Mouse (Mus musculus) ES-Bruce4 (cell line): ENCODE measurements around the gene Lzts2.
A peak's percentile ranks its signal among the peaks of the same experiment; 100 is the strongest.

ENCODE experiments used
- CTCF ChIP-seq: IDR thresholded peaks from one replicate; pipeline ENCODE4 v1.8.1; 2011; ENCODE audit warnings: low read depth, low read length
- EP300 ChIP-seq: IDR thresholded peaks from 2 replicates; pipeline ENCODE4 v1.6.1; 2011; ENCODE audit warnings: low read depth, low read length; ENCODE audit not compliant: insufficient read depth
- POLR2A ChIP-seq: IDR thresholded peaks from one replicate; pipeline ENCODE4 v1.8.1; 2011; ENCODE audit warnings: low read length; ENCODE audit not compliant: insufficient read depth

DNA sequence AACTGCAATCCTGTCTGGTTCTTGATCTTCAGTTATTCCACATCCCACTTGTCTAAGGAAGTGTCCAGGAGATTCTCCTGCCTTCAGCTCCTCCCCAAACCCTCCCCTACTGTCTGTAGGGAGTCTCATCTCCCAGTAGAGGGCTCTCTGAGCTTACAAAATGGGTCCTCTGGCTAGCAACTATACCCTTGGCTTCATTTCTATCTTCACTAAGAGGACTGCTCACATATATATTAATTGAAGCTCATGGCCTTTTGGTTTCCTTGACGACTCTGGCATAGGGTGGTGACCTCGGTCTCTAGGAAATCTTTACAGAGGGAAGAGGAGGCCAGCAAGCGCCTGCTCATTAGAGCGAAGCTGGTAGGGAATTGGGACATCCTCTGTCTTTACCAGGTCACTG lies 42.1 kb downstream of the Lzts2 start:
- no peak for TF ChIP-seq POLR2A
- peak; percentile 38 for TF ChIP-seq CTCF
- TF ChIP-seq EP300 = no peak
